Mouse (Mus musculus) embryonic facial prominence, embryonic 11.5 days (tissue): ENCODE measurements around the gene Gm26897. TPM values are rescaled to one million over a fixed set of nuclear protein-coding genes. Genes with fewer than 3 reads are reported as not detected.

Experiments
- ATAC-seq: fragments of 200-750 bp; cut with Nextera tagmentation; replicated peaks from 2 replicates; pipeline ENCODE4 v1.8.0; 2017; ENCODE audit warnings: low read depth; ENCODE audit not compliant: insufficient number of reproducible peaks, low FRiP score, low TSS enrichment
- DNase-seq: peaks from one replicate; pipeline ENCODE4 v3.0.0-alpha.2; 2015; ENCODE audit warnings: low spot score
- H3K27ac ChIP-seq: fragments of 300-500 bp; sonication (generic); replicated peaks from 2 replicates; pipeline ENCODE4 v1.5.1; 2014; ENCODE audit warnings: mild to moderate bottlenecking, low read depth, low read length, control low read depth
- H3K27me3 ChIP-seq: fragments of 300-500 bp; sonication (generic); 2 replicates; pipeline ENCODE4 v1.6.1; 2014; ENCODE audit warnings: mild to moderate bottlenecking, low read length, moderate library complexity, mixed read lengths; ENCODE audit not compliant: control insufficient read depth, insufficient read depth
- H3K36me3 ChIP-seq: fragments of 300-500 bp; sonication (generic); replicated peaks from 2 replicates; pipeline ENCODE4 v1.6.1; 2014; ENCODE audit warnings: low read depth, mild to moderate bottlenecking, low read length, moderate library complexity, mixed read lengths; ENCODE audit not compliant: control insufficient read depth, insufficient read depth
- H3K4me1 ChIP-seq: fragments of 300-500 bp; sonication (generic); 2 replicates; pipeline ENCODE4 v1.6.1; 2014; ENCODE audit warnings: low read length, mixed read lengths; ENCODE audit not compliant: control insufficient read depth, insufficient read depth
- H3K4me2 ChIP-seq: fragments of 300-500 bp; sonication (generic); 2 replicates; pipeline ENCODE4 v1.6.1; 2014; ENCODE audit warnings: low read depth, mild to moderate bottlenecking, control low read depth, low read length, moderate library complexity
- H3K4me3 ChIP-seq: fragments of 300-500 bp; sonication (generic); 2 replicates; pipeline ENCODE4 v1.5.1; 2014; ENCODE audit warnings: low read depth, low read length, control low read depth
- H3K9ac ChIP-seq: fragments of 300-500 bp; sonication (generic); replicated peaks from 2 replicates; pipeline ENCODE4 v1.6.1; 2014; ENCODE audit warnings: mild to moderate bottlenecking, control low read depth, low read length
- H3K9me3 ChIP-seq: fragments of 300-500 bp; sonication (generic); replicated peaks from 2 replicates; pipeline ENCODE4 v1.6.1; 2016; ENCODE audit warnings: mild to moderate bottlenecking, low read length, inconsistent platforms, mixed read lengths; ENCODE audit not compliant: control insufficient read depth
- WGBS: fragments of 180-500 bp; shearing (Covaris S2); extraction: QIAGEN DNeasy Blood & Tissue Kit; methylation state at CpG from one replicate; pipeline ENCODE4 v1.1.7; 2014; 5-methylcytosine and 5-hydroxymethylcytosine counted together
- polyA plus RNA-seq: library from polyadenylated mRNA; unstranded; fragments of >200 nt; fragmentation: Nextera tagmentation; extraction: Ambion mirVana; gene quantifications from 2 replicates; pipeline ENCODE4 v1.2.1, GENCODE M21; 2014

Gm26897 gene
- not detected in 2 replicates for polyA plus RNA-seq

GRCm38 (mm10) chr5:111733851-111734250 is at the start of gene Gm26897:
Gene Gm26897, plus strand, starts transcription at chr5:111733924.
- Histone ChIP-seq H3K4me2 (no peak within 1 kb of the TSS), H3K4me1 (no peaks in the 10 kb centered on the region), H3K27ac (no peak within 1 kb of the TSS), H3K9ac (no peak within 1 kb of the TSS), H3K27me3 (no peaks in the 10 kb centered on the region), H3K9me3 (no peaks in the 10 kb centered on the region), H3K4me3 (no peak within 1 kb of the TSS), H3K36me3 (no peaks in the 10 kb centered on the region)
- ATAC-seq (no peak), DNase-seq (no peak)
- WGBS, result 90% methylated on average over 12 of the region's 12 CpGs

DNA sequence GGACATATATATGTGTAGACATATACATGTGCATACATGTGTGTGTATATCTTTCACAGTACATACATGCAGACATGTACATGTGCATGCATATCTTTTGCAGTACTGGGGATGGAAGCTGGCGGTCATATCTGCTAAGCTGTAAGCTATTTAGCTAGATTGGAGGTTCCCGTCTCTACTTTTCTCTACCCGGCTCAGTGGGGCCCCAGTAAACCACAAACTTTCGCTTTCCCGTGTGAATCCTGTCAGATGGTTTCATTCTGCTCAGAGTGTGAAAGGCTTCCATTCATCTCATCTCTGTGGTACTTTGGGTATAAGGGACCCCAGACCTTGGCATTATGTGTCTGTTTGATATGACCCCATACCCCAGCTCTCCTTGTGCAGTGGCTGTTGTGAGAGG is 46.4 kb upstream of the Gm26897 start:
- no peak overlapping the region for H3K9ac ChIP-seq
- no peak for ATAC-seq
- H3K27ac ChIP-seq, result no peak overlapping the region
- H3K9me3 ChIP-seq, result no peaks in the 10 kb centered on the region
- H3K27me3 ChIP-seq, result no peaks in the 10 kb centered on the region
- H3K4me3 ChIP-seq, result no peak overlapping the region
- no peaks in the 10 kb centered on the region for H3K4me1 ChIP-seq
- 79% methylated on average over 5 of the region's 5 CpGs for WGBS
- no peak overlapping the region for H3K4me2 ChIP-seq
- H3K36me3 ChIP-seq, result no peaks in the 10 kb centered on the region
- no peak for DNase-seq

GRCm38 (mm10) chr5:111688584-111688983 is 45.1 kb upstream of the Gm26897 start:
- no peaks in the 10 kb centered on the region for H3K9me3 ChIP-seq
- H3K4me2 ChIP-seq, result no peak overlapping the region
- no peak overlapping the region for H3K27ac ChIP-seq
- no peaks in the 10 kb centered on the region for H3K27me3 ChIP-seq
- no peak overlapping the region for H3K9ac ChIP-seq
- H3K4me3 ChIP-seq, result no peak overlapping the region
- 73% methylated on average over 10 of the region's 10 CpGs for WGBS
- H3K4me1 ChIP-seq, result no peaks in the 10 kb centered on the region
- no peaks in the 10 kb centered on the region for H3K36me3 ChIP-seq
- ATAC-seq (no peak), DNase-seq (no peak)

- Histone ChIP-seq H3K27me3 (no peaks in the 10 kb centered on the region), H3K4me3 (no peak overlapping the region), H3K9me3 (no peaks in the 10 kb centered on the region), H3K4me1 (peaks cover 3% of the 10 kb centered on the region), H3K9ac (no peak overlapping the region), H3K27ac (no peak overlapping the region), H3K36me3 (no peaks in the 10 kb centered on the region), H3K4me2 (no peak overlapping the region)
- 90% methylated on average over 7 of the region's 7 CpGs for WGBS
- DNase-seq (no peak), ATAC-seq (no peak)
These were observed 35.7 kb upstream of the Gm26897 start for GRCm38 (mm10) chr5:111697996-111698395.

GRCm38 (mm10) chr5:111699711-111700303 is 33.9 kb upstream of the Gm26897 start:
- Histone ChIP-seq H3K27me3 (no peaks in the 10 kb centered on the region), H3K9me3 (no peaks in the 10 kb centered on the region), H3K4me2 (no peak overlapping the region), H3K4me1 (peaks cover 3% of the 10 kb centered on the region; the same call in 1 of the 2 replicates), H3K9ac (no peak overlapping the region), H3K4me3 (no peak overlapping the region), H3K36me3 (no peaks in the 10 kb centered on the region), H3K27ac (no peak overlapping the region)
- DNase-seq, result peak; percentile 72
- 60% methylated on average over 23 of the region's 23 CpGs for whole genome bisulfite sequencing
- no peak for ATAC-seq

GRCm38 (mm10) chr5:111701634-111702329 is 31.9 kb upstream of the Gm26897 start:
- DNase-seq (no peak), ATAC-seq (0 out of 2 replicates have a peak, but pooled peaks have one; percentile 47)
- H3K9ac ChIP-seq, result peak overlapping the region; percentile 37; the same call in 1 of the 2 replicates
- WGBS, result 4% methylated on average over 30 of the region's 31 CpGs
- H3K27me3 ChIP-seq, result no peaks in the 10 kb centered on the region
- H3K4me1 ChIP-seq, result peaks cover 3% of the 10 kb centered on the region; the same call in 1 of the 2 replicates
- H3K4me2 ChIP-seq, result peak overlapping the region; percentile 35
- peak overlapping the region; percentile 5; the same call in 1 of the 2 replicates for H3K4me3 ChIP-seq
- H3K36me3 ChIP-seq, result no peaks in the 10 kb centered on the region
- H3K9me3 ChIP-seq, result no peaks in the 10 kb centered on the region
- H3K27ac ChIP-seq, result peak overlapping the region; percentile 41; the same call in 1 of the 2 replicates

GRCm38 (mm10) chr5:111703586-111703985 is 30.1 kb upstream of the Gm26897 start:
- Histone ChIP-seq H3K4me2 (no peak overlapping the region), H3K27me3 (no peaks in the 10 kb centered on the region), H3K4me1 (peaks cover 3% of the 10 kb centered on the region; the same call in 1 of the 2 replicates), H3K4me3 (no peak overlapping the region), H3K9ac (no peak overlapping the region), H3K36me3 (no peaks in the 10 kb centered on the region), H3K27ac (no peak overlapping the region), H3K9me3 (no peaks in the 10 kb centered on the region)
- 67% methylated on average over 7 of the region's 7 CpGs for WGBS
- ATAC-seq (no peak), DNase-seq (no peak)

GRCm38 (mm10) chr5:111704326-111704725 is 29.4 kb upstream of the Gm26897 start:
- H3K4me2 ChIP-seq, result no peak overlapping the region
- no peak for DNase-seq
- peaks cover 3% of the 10 kb centered on the region; the same call in 1 of the 2 replicates for H3K4me1 ChIP-seq
- H3K9ac ChIP-seq, result no peak overlapping the region
- H3K4me3 ChIP-seq, result no peak overlapping the region
- no peaks in the 10 kb centered on the region for H3K27me3 ChIP-seq
- WGBS, result 88% methylated on average over 11 of the region's 11 CpGs
- H3K9me3 ChIP-seq, result no peaks in the 10 kb centered on the region
- no peaks in the 10 kb centered on the region for H3K36me3 ChIP-seq
- ATAC-seq, result no peak
- no peak overlapping the region for H3K27ac ChIP-seq
